Mouse (Mus musculus) naive thymus-derived CD4-positive, alpha-beta T cell, adult 5 months (primary cell): ENCODE data around the gene Ampd3. TPM values are rescaled to one million over a fixed set of nuclear protein-coding genes. Genes with fewer than 3 reads are reported as not detected.

Experiments
- polyA plus RNA-seq: library from polyadenylated mRNA; unstranded; fragments of 100-300 nt; shearing (Covaris generic); gene quantifications from one replicate; pipeline ENCODE4 v1.2.1, GENCODE M21; 2017

The Ampd3 gene
- 13.1 TPM for polyA plus RNA-seq

GRCm38 (mm10) chr7:110768001-110768400, at the start of gene Ampd3:
Gene Ampd3, plus strand, starts transcription at chr7:110768206.

GRCm38 (mm10) chr7:110843916-110844874, 76.2 kb downstream of the Ampd3 start, which contains the start of gene Rnf141:
Gene Rnf141, minus strand, starts transcription at chr7:110844457.

Other genes starting within 250 kb of the Ampd3 start
- gene Sbf2, start 153.3 kb upstream of the Ampd3 start, polyA plus RNA-seq: 11.3 TPM
- gene Adm, start 140.5 kb upstream of the Ampd3 start, polyA plus RNA-seq: not detected
- 13.9 TPM for gene Rnf141, start 76.3 kb downstream of the Ampd3 start, polyA plus RNA-seq
- gene Lyve1, start 95.0 kb downstream of the Ampd3 start, polyA plus RNA-seq: not detected
- gene Mrvi1, start 214.3 kb downstream of the Ampd3 start, polyA plus RNA-seq: 1.4 TPM